Mouse (Mus musculus): ENCODE data around the gene Lgsn. TPM values are rescaled to one million over a fixed set of nuclear protein-coding genes. Genes with fewer than 3 reads are reported as not detected.

The Lgsn gene
- polyA plus RNA-seq (2015; fragmentation: Nextera tagmentation; extraction: Ambion mirVana), result not detected in 2 replicates

- Histone ChIP-seq H3K9ac (ENCODE audit: low read depth, low read length) (no peak within 1 kb of the TSS), H3K4me2 (ENCODE audit: low read length) (no peak within 1 kb of the TSS), H3K4me1 (ENCODE audit: control insufficient read depth, insufficient read depth, low read depth, low read length) (no peaks in the 10 kb centered on the region), H3K27ac (ENCODE audit: low read depth, low read length) (no peak within 1 kb of the TSS), H3K27me3 (replicated peaks; ENCODE audit: control insufficient read depth, insufficient read depth, low read length) (no peaks in the 10 kb centered on the region), H3K4me3 (ENCODE audit: low read length) (no peak within 1 kb of the TSS), H3K36me3 (ENCODE audit: control insufficient read depth, insufficient read depth, low read length) (no peaks in the 10 kb centered on the region), H3K9me3 (ENCODE audit: control insufficient read depth, low read length) (no peaks in the 10 kb centered on the region)
- 73% methylated on average over 5 of the region's 5 CpGs for WGBS
- no peak for ATAC-seq
Measured at GRCm38 (mm10) chr1:31176101-31176500, at the start of gene Lgsn. TSS of gene Lgsn (plus strand) at chr1:31176401.

- Histone ChIP-seq H3K4me2 (ENCODE audit: low read length) (no peak overlapping the region), H3K27me3 (replicated peaks; ENCODE audit: control insufficient read depth, insufficient read depth, low read length) (no peaks in the 10 kb centered on the region), H3K9ac (ENCODE audit: low read depth, low read length) (no peak overlapping the region), H3K9me3 (ENCODE audit: control insufficient read depth, low read length) (no peaks in the 10 kb centered on the region), H3K27ac (ENCODE audit: low read depth, low read length) (no peak overlapping the region), H3K4me1 (ENCODE audit: control insufficient read depth, insufficient read depth, low read depth, low read length) (no peaks in the 10 kb centered on the region), H3K36me3 (ENCODE audit: control insufficient read depth, insufficient read depth, low read length) (no peaks in the 10 kb centered on the region), H3K4me3 (ENCODE audit: low read length) (no peak overlapping the region)
- WGBS, result 84% methylated on average over 3 of the region's 3 CpGs
- ATAC-seq, result no peak
Measured at GRCm38 (mm10) chr1:31138387-31138786, 37.8 kb upstream of the Lgsn start.

- H3K36me3 ChIP-seq (ENCODE audit: control insufficient read depth, insufficient read depth, low read length), result no peaks in the 10 kb centered on the region
- H3K9me3 ChIP-seq (ENCODE audit: control insufficient read depth, low read length), result no peaks in the 10 kb centered on the region
- H3K4me2 ChIP-seq (ENCODE audit: low read length), result no peak overlapping the region
- H3K4me1 ChIP-seq (ENCODE audit: control insufficient read depth, insufficient read depth, low read depth, low read length), result no peaks in the 10 kb centered on the region
- WGBS, result 58% methylated on average over 8 of the region's 8 CpGs
- no peak overlapping the region for H3K4me3 ChIP-seq (ENCODE audit: low read length)
- H3K27me3 ChIP-seq (replicated peaks; ENCODE audit: control insufficient read depth, insufficient read depth, low read length), result no peaks in the 10 kb centered on the region
- no peak overlapping the region for H3K27ac ChIP-seq (ENCODE audit: low read depth, low read length)
- H3K9ac ChIP-seq (ENCODE audit: low read depth, low read length), result no peak overlapping the region
- ATAC-seq, result peak; percentile 80
Measured at GRCm38 (mm10) chr1:31142288-31143094, 33.7 kb upstream of the Lgsn start.

GRCm38 (mm10) chr1:31143571-31143970 is 32.6 kb upstream of the Lgsn start:
- H3K4me2 ChIP-seq (ENCODE audit: low read length), result no peak overlapping the region
- no peak for ATAC-seq

GRCm38 (mm10) chr1:31149671-31150070 is 26.5 kb upstream of the Lgsn start:
- Histone ChIP-seq H3K4me1 (ENCODE audit: control insufficient read depth, insufficient read depth, low read depth, low read length) (no peaks in the 10 kb centered on the region), H3K9me3 (ENCODE audit: control insufficient read depth, low read length) (no peaks in the 10 kb centered on the region)
- no peak for ATAC-seq

More at GRCm38 (mm10) chr1:31143571-31143970, 32.6 kb upstream of the Lgsn start:
- Histone ChIP-seq H3K9ac (ENCODE audit: low read depth, low read length) (no peak overlapping the region), H3K27ac (ENCODE audit: low read depth, low read length) (no peak overlapping the region), H3K36me3 (ENCODE audit: control insufficient read depth, insufficient read depth, low read length) (no peaks in the 10 kb centered on the region), H3K4me1 (ENCODE audit: control insufficient read depth, insufficient read depth, low read depth, low read length) (no peaks in the 10 kb centered on the region), H3K27me3 (replicated peaks; ENCODE audit: control insufficient read depth, insufficient read depth, low read length) (no peaks in the 10 kb centered on the region), H3K4me3 (ENCODE audit: low read length) (no peak overlapping the region), H3K9me3 (ENCODE audit: control insufficient read depth, low read length) (no peaks in the 10 kb centered on the region)
- WGBS, result 90% methylated on average over 2 of the region's 2 CpGs

GRCm38 (mm10) chr1:31150546-31150945 is 25.7 kb upstream of the Lgsn start:
- 57% methylated on average over 3 of the region's 3 CpGs for WGBS
- Histone ChIP-seq H3K27ac (ENCODE audit: low read depth, low read length) (no peak overlapping the region), H3K4me3 (ENCODE audit: low read length) (no peak overlapping the region), H3K9me3 (ENCODE audit: control insufficient read depth, low read length) (no peaks in the 10 kb centered on the region), H3K4me2 (ENCODE audit: low read length) (no peak overlapping the region), H3K9ac (ENCODE audit: low read depth, low read length) (no peak overlapping the region), H3K27me3 (replicated peaks; ENCODE audit: control insufficient read depth, insufficient read depth, low read length) (no peaks in the 10 kb centered on the region), H3K4me1 (ENCODE audit: control insufficient read depth, insufficient read depth, low read depth, low read length) (no peaks in the 10 kb centered on the region), H3K36me3 (ENCODE audit: control insufficient read depth, insufficient read depth, low read length) (no peaks in the 10 kb centered on the region)
- no peak for ATAC-seq

More at GRCm38 (mm10) chr1:31149671-31150070, 26.5 kb upstream of the Lgsn start:
- WGBS, result 67% methylated on average over 6 of the region's 6 CpGs
- H3K4me2 ChIP-seq (ENCODE audit: low read length), result no peak overlapping the region
- H3K27ac ChIP-seq (ENCODE audit: low read depth, low read length), result no peak overlapping the region
- H3K9ac ChIP-seq (ENCODE audit: low read depth, low read length), result no peak overlapping the region
- no peak overlapping the region for H3K4me3 ChIP-seq (ENCODE audit: low read length)
- H3K27me3 ChIP-seq (replicated peaks; ENCODE audit: control insufficient read depth, insufficient read depth, low read length), result no peaks in the 10 kb centered on the region
- H3K36me3 ChIP-seq (ENCODE audit: control insufficient read depth, insufficient read depth, low read length), result no peaks in the 10 kb centered on the region

GRCm38 (mm10) chr1:31152799-31153426 is 23.3 kb upstream of the Lgsn start:
- H3K27ac ChIP-seq (ENCODE audit: low read depth, low read length), result no peak overlapping the region
- H3K27me3 ChIP-seq (replicated peaks; ENCODE audit: control insufficient read depth, insufficient read depth, low read length), result no peaks in the 10 kb centered on the region
- no peak overlapping the region for H3K9ac ChIP-seq (ENCODE audit: low read depth, low read length)
- H3K4me2 ChIP-seq (ENCODE audit: low read length), result no peak overlapping the region
- ATAC-seq, result peak; percentile 56; the same call in 1 of the 2 replicates
- 70% methylated on average over 2 of the region's 2 CpGs for WGBS
- H3K4me3 ChIP-seq (ENCODE audit: low read length), result no peak overlapping the region
- no peaks in the 10 kb centered on the region for H3K36me3 ChIP-seq (ENCODE audit: control insufficient read depth, insufficient read depth, low read length)
- no peaks in the 10 kb centered on the region for H3K4me1 ChIP-seq (ENCODE audit: control insufficient read depth, insufficient read depth, low read depth, low read length)
- no peaks in the 10 kb centered on the region for H3K9me3 ChIP-seq (ENCODE audit: control insufficient read depth, low read length)

GRCm38 (mm10) chr1:31153793-31154349 is 22.3 kb upstream of the Lgsn start:
- no peak overlapping the region for H3K27ac ChIP-seq (ENCODE audit: low read depth, low read length)
- peak; percentile 80 for ATAC-seq
- H3K27me3 ChIP-seq (replicated peaks; ENCODE audit: control insufficient read depth, insufficient read depth, low read length), result no peaks in the 10 kb centered on the region
- H3K4me3 ChIP-seq (ENCODE audit: low read length), result no peak overlapping the region
- H3K4me2 ChIP-seq (ENCODE audit: low read length), result no peak overlapping the region
- H3K4me1 ChIP-seq (ENCODE audit: control insufficient read depth, insufficient read depth, low read depth, low read length), result no peaks in the 10 kb centered on the region
- H3K9me3 ChIP-seq (ENCODE audit: control insufficient read depth, low read length), result no peaks in the 10 kb centered on the region
- WGBS, result 32% methylated on average over 7 of the region's 7 CpGs
- no peaks in the 10 kb centered on the region for H3K36me3 ChIP-seq (ENCODE audit: control insufficient read depth, insufficient read depth, low read length)
- no peak overlapping the region for H3K9ac ChIP-seq (ENCODE audit: low read depth, low read length)

GRCm38 (mm10) chr1:31156185-31156584 is 20.0 kb upstream of the Lgsn start:
- Histone ChIP-seq H3K4me3 (ENCODE audit: low read length) (no peak overlapping the region), H3K4me1 (ENCODE audit: control insufficient read depth, insufficient read depth, low read depth, low read length) (no peaks in the 10 kb centered on the region), H3K4me2 (ENCODE audit: low read length) (no peak overlapping the region), H3K27ac (ENCODE audit: low read depth, low read length) (no peak overlapping the region), H3K27me3 (replicated peaks; ENCODE audit: control insufficient read depth, insufficient read depth, low read length) (no peaks in the 10 kb centered on the region), H3K36me3 (ENCODE audit: control insufficient read depth, insufficient read depth, low read length) (no peaks in the 10 kb centered on the region), H3K9me3 (ENCODE audit: control insufficient read depth, low read length) (no peaks in the 10 kb centered on the region), H3K9ac (ENCODE audit: low read depth, low read length) (no peak overlapping the region)
- WGBS, result 91% methylated on average over 2 of the region's 2 CpGs
- no peak for ATAC-seq
